Mouse (Mus musculus) ZHBTc4 (cell line): ENCODE measurements around the gene Ramp2.

ENCODE experiments used
- DNase-seq: peaks from one replicate; pipeline ENCODE4 v3.0.0-alpha.2; 2011; ENCODE audit warnings: low read depth, low spot score

The Ramp2 gene

GRCm38 (mm10) chr11:101235429-101235828 lies 10.4 kb upstream of the Ramp2 start:
- DNase-seq = no peak

DNA sequence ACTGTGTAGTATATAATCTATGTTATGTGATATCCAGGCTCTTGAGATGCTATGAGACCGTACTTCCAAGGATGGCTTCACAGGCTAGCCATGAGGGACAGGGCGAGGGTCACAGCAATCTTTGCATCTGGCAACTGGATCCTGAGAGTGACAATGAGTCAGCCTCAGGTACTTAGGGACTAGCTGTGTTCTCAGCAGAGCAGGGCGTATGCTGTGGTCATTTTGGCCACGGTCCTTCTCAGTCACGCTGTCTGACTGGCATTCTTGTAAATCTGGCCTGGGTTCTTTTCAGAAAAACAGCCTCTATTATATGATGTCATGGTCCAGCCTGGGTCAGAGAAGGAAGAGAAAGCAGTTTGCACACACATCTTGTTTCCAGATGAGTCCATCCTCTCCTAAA lies 9.0 kb upstream of the Ramp2 start:
- DNase-seq = no peak

- no peak for DNase-seq
Observed at GRCm38 (mm10) chr11:101238071-101238647, 7.7 kb upstream of the Ramp2 start.

DNA sequence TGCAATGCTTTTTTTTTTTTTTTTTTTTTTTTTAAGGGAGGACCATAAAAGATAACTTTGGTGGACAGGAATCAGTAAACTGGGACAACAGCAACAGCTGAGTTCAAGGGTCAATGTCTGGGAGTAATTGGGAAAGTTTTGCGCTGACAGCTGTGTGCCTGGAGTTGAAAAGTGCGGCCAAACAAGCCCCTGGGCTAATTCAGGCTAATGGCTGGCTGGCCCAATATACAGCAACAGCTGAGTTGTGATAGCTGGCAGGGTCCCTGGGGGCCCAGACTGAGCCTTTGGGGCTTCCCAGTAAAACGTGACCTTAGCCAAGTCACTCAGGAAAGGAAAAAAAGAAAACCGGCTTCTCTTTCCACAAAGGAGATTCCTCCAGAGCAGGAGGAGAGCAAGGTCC lies 757 bp upstream of the Ramp2 start:
- DNase-seq = no peak

DNA sequence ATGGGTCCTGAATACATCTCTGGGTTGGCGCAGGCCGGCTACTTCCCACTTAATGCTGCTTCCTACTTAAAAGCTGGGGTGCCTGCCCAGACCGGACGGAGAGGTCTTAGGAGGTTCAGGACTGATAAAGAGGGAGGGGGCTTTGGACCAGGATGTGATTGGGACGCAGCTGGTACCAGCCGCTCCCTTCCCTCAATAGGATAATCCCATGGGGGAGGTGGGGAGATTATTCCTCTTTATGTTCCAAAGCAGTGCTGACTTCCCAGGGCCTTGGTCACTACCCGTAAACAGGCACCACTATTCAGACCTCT lies 829 bp downstream of the Ramp2 start:
- DNase-seq = no peak

GRCm38 (mm10) chr11:101247521-101248030 lies 1.7 kb downstream of the Ramp2 start:
- no peak for DNase-seq

GRCm38 (mm10) chr11:101248258-101248994 lies 2.6 kb downstream of the Ramp2 start:
- peak; percentile 90 for DNase-seq

- DNase-seq = no peak
Observed at GRCm38 (mm10) chr11:101251031-101251430, 5.2 kb downstream of the Ramp2 start.

GRCm38 (mm10) chr11:101252941-101253340 lies 7.1 kb downstream of the Ramp2 start:
- no peak for DNase-seq

- DNase-seq = peak; percentile 89
Observed at GRCm38 (mm10) chr11:101253613-101254389, 8.0 kb downstream of the Ramp2 start, which contains the start of gene Vps25. Vps25 (plus strand) TSS chr11:101253707.

DNA sequence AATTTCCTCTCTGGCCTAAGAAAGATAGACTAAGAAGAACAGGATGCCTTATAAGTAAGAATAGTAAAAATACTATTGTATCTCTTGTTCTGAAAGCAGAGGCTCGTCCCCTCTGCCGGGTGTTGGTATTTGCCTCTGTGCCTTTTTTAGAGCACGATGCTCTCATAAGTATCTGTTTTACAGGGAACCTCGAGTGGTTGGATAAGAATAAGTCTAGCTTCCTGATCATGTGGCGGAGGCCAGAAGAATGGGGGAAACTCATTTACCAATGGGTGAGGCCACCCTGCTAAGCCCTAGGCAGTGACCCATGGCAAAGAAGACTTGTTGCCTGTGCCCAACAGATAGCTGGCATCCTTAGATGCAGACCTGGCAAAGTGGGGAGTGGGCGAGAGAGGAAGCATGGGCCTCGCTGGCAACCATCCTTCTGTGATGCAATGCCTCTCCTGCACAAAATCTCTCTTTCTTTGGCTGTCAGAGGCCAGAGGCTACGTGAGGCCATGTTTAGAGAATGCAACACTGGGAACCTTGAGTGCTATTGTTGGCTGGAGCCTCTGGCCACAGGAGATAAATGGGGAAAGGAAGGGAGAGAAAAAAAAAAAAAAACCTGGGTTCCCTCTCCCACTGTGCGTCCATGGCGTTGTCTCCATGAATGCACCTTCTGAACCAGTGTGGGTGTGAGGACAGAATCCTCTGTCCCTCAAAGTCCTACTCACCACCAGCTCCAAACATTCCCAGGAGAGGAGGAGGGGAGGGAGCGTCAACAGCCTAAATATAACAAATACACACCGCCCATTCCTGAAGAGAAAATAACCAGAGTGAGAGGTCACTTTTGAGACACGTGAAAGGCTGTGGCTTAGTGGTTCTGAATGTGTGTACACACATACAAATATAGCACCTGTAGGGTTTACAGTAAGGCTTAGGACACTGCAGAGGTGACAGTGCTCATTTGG lies 10.3 kb downstream of the Ramp2 start:
- DNase-seq = no peak

- no peak for DNase-seq
Observed at GRCm38 (mm10) chr11:101259261-101259712, 13.5 kb downstream of the Ramp2 start.

GRCm38 (mm10) chr11:101259948-101260825 lies 14.4 kb downstream of the Ramp2 start, which contains the start of gene Wnk4:
Wnk4 (plus strand) TSS chr11:101260567.
- DNase-seq = peak; percentile 85

GRCm38 (mm10) chr11:101260826-101261380 lies 15.1 kb downstream of the Ramp2 start:
- no peak for DNase-seq

GRCm38 (mm10) chr11:101262272-101262967 lies 16.6 kb downstream of the Ramp2 start:
- DNase-seq = no peak

- DNase-seq = no peak
Observed at GRCm38 (mm10) chr11:101263138-101263988, 17.5 kb downstream of the Ramp2 start.

- DNase-seq = no peak
Observed at GRCm38 (mm10) chr11:101263989-101264280, 18.1 kb downstream of the Ramp2 start.

- DNase-seq = peak; percentile 31
Observed at GRCm38 (mm10) chr11:101264954-101265471, 19.2 kb downstream of the Ramp2 start.
